Mouse (Mus musculus) right cerebral cortex, postnatal 36 days (tissue): Measurements from ENCODE around the gene Clpp.
A peak's percentile ranks its signal among the peaks of the same experiment; 100 is the strongest.

Experiments used
- DNase-seq, 2 experiments: peaks; one replicate each; pipeline ENCODE4 v3.0.0; 2022; ENCODE audit warnings: low spot score in 2 of 2, mixed read lengths in 1 of 2

Clpp gene

DNA sequence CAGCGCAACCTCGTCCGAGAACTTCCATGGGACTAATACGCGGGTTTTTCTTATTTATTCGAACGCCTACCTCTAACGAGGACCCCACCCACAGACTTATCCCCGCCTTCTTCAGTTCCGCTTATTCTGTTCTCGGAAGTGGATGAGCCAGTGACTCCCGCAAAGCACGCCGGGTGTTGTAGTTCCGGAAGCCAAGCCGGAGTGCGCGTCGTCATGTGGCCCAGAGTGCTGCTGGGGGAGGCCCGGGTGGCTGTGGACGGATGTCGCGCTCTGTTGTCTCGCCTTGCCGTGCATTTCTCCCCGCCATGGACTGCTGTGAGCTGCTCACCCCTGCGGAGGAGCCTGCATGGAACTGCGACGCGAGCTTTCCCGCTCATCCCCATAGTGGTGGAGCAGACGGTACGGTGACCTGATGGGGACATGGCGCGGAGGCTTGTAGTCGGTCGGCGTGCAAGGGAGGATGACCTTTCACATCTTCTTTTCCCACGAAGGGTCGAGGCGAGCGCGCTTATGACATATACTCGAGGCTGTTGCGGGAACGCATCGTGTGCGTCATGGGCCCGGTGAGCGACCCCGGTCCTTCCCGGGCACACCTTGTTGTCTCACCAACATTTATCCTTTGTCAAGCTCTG, at the start of gene Clpp:
Gene Clpp, plus strand, starts transcription at position 191 of the 632 bp plus-strand sequence.
- DNase-seq = peak; percentile 96 to 97

DNA sequence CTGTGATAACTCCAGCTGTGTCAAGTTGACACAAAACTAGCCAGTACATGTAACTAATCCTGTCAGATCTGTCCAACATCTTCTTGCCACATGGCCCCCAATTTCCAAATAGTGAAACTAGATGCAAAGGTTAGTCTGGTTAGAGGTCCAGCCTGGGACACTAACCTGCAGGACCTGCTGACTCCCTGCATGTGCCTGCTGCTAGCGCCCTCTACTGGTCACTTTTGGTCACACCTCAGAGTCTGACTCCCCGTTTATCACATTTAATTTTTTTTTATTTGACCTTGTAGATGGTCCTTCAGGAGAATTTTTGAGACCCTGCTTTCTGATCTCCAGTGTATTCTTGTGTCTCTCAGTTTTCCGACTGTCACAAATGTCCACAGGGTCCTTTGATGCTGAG, 39.2 kb upstream of the Clpp start:
- no peak for DNase-seq

DNA sequence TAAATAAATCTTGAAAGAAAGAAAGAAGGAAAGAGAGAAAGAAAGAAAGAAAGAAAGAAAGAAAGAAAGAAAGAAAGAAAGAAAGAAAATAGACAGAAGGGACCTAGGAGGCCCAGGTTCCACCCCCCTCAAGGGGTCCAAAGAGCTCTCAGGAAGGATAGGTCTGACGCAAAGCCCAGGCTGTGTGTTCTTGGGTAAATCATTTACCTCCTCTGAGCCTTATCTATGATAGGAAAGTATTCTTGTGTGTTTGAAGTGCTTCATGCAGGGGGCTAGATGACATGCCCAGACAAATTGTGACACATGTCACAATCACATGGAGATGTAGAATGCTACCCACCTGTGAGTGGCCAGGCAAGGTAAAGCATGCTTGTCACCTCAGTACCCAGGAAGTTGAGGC, 37.5 kb upstream of the Clpp start:
- DNase-seq = no peak

DNA sequence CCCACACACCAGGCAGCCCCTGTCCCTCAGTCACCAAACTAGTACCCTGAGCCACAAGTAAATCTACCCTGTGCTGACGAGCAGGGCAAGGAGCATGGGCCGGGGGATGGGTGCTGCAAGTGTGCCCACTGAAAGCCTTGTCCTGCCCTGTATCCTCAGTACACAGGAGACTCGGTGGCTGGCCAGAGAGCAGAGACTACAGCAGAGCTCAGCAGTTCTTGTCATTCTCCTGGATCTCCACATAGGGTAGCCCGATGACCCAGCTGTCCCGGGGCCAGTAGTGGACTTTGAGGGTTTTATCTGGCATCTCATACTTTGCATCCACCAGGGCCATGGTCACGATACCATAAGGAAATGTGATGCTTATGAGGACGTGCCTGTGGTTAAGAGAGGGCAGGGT, 35.2 kb upstream of the Clpp start:
- DNase-seq = no peak

DNA sequence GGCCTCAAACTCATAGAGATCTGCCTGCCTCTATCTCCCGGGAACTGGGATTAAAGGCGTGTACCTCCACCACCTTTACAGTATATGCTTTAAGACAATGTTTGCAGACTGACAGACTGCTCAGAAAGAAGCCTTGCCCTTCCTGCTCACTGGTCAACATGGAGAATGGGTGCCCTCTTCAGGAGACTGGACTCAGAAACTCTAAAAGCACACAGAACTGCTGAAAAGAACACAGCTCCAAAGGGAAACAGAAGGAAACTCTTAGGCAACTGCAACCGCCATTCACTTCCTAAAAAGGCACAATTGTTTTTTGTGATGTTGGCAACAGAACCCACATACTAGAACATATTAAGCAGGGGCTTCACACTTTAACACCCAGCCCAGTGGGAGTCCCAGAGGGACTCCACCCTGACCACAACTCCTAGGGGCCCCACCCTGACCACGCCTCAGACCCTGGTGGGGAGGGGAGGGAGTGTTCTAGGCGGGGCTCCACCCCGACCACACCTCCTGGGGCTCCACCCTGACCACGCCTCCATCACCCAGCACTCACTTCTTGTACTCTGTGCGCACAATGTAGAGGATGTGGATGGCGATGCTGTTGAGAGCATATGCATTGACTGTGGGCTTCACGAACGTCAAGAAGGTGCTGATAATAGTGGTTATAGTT, 32.2 kb upstream of the Clpp start:
- no peak for DNase-seq

DNA sequence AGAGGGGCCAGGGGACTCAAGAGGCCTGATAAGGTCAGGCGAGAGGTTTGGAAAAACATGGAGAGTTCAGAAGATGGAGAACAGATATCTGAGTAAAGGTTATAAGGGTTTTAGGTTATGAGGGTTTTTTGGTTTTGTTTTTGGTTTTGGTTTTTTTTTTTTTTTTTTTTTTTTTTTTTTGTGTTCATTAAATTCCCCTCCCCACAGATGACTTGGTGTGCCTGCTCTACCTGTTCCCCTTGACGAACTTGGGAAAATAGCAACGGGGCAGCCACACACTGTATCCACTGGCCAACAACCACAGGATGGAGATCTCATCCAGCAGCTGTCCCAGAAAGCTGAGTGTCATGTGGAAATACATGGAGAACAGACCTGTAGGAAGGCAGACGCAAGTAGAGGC, 31.4 kb upstream of the Clpp start:
- DNase-seq = no peak

DNA sequence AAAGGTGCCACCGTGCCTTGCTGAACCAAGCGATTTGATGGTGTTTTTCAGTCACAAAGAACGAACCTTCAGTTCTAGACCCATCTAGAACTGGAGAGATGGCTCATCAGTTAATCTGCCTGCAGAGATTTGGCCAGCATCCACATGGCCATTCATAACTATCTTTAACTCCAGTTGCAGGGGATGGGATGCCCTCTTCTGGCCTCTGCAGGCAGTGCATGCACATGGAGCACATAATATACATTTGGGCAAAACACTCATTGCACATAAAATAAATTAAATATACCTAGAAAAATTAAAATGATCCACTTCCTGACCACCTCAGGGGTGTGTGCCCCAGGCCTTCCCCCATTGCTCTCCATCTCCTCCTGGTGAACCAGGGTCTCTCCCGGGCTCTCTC, 28.2 kb upstream of the Clpp start:
- DNase-seq = no peak

DNA sequence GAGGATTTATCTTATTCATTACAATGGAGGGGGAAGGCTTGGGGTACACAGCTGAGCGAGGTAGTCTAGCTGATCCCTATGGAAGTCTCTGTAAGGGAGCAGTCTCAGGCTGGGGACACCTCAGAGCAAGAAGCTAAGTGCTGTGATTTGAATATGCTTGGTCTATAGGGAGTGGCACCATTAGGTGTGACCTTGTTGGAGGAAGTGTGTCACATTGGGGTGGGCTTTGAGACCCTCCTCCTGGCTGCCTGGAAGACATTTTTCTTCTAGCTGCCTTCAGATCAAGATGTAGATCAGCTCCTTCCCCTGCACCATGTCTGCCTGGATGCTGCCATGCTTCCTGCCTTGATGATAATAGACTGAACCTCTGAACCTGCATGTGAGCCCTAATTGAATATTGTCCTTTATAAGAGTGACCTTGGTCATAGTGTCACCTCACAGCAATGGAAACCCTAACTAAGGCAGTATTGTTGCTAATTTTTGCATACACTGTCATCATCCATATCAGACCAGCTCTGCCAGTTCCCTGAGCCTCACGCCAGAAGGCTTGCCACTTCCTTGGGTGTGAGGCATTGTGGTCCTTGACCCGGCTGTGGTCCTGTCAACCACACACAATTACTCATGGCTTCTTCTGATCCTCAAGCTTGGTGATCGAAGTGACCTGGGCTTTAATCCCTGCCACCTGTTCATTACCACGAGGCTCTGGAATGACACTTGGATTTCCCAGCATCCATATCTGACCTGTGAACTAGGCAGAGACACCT, 27.3 kb upstream of the Clpp start:
- no peak for DNase-seq

DNA sequence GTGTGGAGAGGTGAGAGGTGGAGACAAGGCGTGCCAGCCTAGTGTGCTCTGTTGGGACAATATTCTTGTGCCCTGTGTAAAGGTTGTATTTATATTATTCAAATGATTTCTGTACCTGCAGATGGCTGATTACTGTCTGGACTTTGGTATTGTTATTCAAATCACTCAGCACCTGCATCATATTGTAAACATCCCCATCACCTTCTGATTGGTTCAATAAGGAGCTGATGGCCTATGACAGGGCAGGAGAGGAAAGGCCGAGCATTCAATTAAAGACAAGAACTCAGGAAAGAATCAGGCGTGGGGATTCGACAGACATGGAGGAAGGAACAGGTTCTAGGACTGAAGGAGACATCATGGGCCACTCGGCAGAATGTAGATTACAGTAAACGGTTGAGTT, 26.5 kb upstream of the Clpp start:
- DNase-seq = no peak

DNA sequence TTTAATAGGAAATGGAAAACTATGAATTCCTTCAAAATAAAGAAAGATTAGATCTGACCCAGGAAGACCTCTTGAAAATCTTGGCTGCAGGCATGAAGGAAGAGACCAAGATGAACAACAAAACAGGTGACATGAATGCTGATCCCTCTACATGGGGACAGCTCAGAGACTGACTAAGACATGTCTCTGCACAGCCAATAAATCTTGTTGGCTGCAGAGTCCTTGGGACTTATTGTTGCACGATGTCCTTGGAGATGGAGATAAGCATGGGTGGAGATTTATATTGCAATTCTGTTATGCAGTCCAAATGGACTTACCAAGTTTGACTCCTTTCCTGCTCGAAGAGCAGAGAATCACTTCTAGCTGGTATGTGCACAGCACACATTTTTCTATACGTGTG, 20.8 kb upstream of the Clpp start:
- DNase-seq = no peak

DNA sequence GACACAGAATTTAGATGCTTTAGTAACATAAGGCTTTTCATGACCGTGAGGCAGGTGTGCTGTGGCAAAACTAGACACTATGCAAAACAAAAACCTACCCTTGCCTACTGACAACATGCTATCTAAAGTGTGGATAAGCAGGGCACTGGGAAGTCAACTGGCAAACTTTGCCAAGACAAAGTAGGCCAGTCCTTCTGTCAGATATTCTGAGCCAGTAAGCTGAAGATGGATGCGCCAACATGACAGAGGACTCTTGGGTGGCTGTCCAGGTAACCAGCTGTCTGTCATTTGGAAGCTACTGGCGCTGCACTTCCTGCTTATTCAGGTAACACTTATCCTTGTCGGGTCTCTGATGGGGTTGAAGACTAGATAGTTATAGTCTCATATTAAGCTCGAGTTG, 20.0 kb upstream of the Clpp start:
- DNase-seq = no peak

DNA sequence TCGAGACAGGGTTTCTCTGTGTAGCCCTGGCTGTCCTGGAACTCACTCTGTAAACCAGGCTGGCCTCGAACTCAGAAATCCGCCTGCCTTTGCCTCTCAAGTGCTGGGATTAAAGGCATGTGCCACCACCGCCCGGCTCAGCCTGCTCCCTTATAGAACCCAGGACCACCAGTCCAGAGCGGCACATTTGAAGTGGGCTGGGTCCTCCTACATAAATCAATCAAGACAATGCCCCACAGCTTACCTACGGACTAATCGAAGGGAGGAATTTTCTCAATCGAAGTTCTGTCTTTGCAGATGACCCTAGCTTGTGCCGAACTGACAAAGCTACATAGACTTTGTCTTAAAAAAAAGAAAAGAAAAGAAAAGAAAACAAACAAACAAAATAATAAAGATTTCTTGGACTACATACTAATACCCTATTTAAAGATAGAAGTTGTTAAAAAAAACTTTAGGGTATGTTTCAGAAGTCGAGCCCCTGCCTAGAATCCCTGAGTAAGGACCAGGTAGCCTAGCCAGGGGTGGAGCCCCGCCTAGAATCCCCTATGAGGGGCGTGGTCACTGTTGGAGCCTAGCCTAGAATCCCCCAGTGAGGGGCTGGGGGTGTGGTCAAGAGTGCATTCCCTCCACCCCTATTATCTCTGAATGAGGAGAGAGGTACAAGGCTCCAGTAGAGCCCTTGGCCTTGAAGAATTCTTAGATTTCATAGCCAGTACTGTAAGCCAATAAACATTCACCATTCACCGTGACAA, 16.0 kb upstream of the Clpp start:
- no peak for DNase-seq

DNA sequence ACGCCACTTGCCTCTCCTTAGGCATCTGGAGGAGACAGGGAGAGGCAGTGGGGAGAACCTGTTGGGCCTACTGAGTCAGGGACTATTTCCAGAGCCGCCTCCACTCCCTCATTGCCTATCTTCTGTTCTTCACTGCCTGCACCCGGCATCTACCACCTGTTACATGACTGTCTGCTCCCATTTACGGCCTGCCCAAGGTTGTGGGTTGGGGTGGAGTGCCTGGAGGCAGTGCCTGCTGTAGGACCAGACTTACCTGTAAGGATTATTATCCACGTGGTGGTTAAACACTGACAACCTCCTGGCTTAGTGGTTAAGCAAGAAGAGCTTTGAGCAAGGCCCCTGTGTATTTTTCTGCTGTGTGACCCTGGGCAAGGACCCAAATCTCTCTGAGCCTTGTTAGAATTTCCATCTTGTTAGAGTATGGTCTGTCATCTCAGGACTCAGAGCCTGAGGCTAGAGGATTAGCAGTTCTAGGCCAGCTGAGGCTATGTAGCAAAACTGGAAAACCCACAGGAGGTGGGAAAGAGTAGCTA, 15.3 kb upstream of the Clpp start:
- no peak for DNase-seq

DNA sequence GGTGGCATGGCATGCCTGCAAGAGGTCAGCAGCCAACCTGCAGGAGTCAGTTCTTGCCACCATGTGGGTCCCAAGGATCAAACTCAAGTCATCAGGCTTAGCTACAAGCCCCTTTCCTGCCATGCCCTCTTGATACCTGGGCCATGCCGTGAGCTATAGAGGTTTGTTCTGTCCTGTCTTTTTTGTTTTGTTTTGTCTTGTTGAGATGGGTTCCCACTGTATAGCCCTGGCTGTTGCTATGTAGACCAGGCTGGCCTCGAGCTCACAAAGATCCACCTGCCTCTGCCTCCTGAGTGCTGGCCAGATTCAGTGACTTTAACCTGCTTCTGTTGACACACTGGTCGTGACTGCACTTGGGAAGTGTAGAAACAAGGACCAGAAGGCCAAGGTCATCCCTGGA, 14.7 kb upstream of the Clpp start:
- DNase-seq = no peak

DNA sequence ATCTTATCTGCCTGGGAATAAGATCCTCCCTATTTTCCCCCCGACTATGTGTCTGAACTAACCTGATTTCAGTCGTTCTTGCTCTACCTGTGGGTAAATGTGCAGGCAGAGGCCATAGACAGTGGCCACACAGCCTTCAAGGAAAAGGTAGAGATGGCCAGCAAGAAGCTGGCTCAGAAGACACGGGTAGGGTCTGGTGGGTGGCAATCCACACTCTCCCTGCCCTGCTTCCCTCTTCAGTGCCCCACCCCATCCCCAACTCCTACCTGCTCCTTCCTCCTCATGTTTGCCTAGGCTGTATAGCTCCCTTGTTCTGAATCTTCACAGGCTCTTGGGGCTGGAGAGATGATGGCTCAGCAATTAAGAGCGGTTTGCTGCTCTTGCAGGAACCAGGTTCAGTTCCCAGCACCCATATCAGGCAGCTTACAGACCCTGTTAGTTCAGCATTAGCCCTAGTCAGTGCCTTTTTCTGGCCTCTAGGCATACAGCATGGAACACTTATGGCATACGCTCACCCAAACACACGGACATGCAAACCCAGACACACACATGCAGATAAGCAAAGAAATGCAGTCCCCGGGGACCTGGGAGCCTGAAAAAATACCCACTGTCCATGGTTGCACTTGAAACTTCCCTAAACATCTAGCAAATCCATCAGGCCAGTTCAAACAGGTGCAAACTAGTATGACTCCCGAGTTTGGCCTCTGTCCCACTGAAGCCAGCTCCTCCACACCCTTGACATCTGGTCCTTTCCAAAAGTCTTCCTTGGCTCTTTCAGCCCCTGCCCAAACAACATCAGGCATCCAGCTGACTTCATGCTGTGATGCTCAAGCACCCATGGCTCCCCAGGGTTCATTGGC, 13.3 kb upstream of the Clpp start:
- DNase-seq = no peak

DNA sequence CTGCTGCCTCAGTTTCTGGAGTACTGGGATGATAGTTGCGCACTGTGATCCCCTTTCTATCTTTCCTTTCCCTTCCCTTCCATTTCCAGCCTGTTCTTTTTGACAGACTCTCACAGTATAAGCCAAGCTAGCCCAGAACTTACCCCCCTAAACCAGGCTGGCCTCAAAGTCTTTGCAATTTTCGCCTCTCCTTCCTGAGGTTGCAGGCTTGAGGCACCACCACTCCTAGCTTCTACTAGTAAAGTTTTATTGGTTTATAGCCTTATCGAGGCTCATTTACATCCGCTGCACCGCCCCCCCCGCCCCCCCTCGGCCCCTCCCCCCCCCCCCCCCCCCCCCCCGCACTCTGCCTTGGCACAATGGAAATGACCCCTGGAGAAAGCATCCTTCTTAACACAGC, 10.6 kb upstream of the Clpp start:
- no peak for DNase-seq

DNA sequence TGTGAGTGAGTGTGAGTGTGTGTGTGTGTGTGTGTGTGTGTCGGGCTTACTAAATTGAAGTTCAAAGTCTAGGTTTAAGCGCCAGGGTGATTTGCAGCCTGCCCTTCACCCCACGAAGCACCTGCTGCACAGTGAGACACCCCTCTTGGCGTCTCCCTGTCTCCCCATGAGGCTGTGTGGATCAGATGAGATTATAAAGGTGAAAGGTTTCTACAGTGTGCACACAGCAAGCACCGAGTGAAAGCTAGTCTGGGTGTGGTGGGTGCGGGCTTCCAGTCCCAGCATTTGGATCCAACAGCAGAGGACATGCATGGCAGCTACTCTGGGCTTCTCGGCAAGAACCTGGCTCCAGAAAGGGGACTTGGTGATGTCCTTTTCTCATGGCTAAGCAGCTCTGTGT, 9.1 kb upstream of the Clpp start:
- DNase-seq = no peak

DNA sequence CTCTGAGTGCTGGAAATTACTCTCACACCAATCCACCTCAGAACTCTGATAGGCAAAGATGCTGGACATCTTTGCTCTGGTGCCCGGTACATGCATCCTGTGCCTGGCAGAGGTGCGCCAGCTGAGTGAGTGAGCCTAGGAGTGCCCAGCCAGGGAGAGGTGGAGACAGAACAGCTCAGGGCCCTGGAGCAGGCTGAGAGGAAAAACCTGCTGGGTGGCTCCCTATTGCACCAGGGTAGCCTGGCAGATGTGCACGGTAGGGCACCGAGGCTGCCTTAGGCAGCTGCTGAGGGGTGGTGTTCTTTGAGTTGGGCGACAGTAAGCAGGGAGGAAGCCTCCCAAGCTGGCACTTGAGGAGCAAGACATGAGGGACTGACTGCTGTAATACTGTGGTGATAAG, 8.1 kb upstream of the Clpp start, which contains the start of gene Acer1:
Gene Acer1, minus strand, starts transcription at position 114 of the 400 bp plus-strand sequence.
- DNase-seq = no peak

DNA sequence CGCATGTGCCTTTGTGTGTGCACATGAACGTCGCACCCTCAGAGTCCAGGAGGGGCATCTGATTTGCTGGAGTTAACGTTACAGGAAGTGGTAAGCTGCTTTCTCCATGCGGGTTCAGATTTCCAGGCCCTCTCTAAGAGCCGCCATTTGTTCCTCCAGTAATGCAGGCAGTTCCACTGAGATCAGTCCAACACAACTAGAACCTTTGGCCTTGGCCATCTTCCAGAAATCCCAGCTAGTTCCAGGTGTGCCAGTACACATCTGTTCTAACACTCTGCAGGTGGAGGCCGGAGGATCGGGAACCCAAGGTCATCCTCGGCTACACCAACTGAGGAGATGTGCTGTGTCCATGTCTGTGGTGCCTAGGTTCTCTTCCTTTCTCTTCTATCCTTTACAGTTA, 5.2 kb upstream of the Clpp start:
- no peak for DNase-seq

DNA sequence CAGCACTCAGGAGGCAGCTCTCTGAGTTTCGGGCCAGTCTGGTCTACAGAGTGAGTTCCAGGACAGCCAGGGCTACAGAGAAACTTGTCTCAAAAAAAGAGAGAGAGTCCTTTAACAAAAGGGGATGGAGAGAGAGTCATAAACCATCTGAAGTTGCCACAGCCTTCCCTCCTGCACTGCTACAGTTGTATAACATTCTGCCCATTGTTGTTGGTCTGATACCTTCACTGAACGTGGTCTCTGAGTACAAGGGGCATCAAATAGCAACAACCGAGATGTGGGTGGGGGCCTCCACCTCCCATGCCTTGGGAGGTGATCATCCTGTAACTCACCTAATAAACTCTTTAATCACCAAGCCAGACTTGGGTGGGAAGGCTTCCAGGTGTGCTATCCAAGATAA, 4.4 kb upstream of the Clpp start:
- DNase-seq = no peak
